Mouse (Mus musculus) CH12.LX (cell line): ENCODE measurements at regions not wholly inside any gene's neighbourhood (a gene's known extent, or its start where the extent isn't known, plus 50 kb on each side); places are given as distances from the start of the nearest gene placed in this dataset.

Experiments used
- DNase-seq: peaks from one replicate; pipeline ENCODE4 v3.0.0-alpha.2; 2013; ENCODE audit errors: extremely low read depth
- H3K27ac ChIP-seq: 2 replicates; pipeline ENCODE4 v1.5.1; 2012; ENCODE audit warnings: low read depth, mild to moderate bottlenecking, control low read depth, moderate library complexity; ENCODE audit not compliant: insufficient read depth
- H3K27me3 ChIP-seq: replicated peaks from 2 replicates; pipeline ENCODE3; 2012; ENCODE audit warnings: inconsistent platforms
- H3K36me3 ChIP-seq, 2 experiments: replicated peaks in 1 of 2; 2 replicates each; pipeline versions ENCODE3 to v1.6.1; 2012; ENCODE audit warnings: inconsistent platforms in 1 of 2, low read length in 1 of 2, mild to moderate bottlenecking in 1 of 2, mixed read lengths in 1 of 2, moderate library complexity in 1 of 2; ENCODE audit not compliant: control insufficient read depth in 1 of 2, insufficient read depth in 1 of 2
- H3K4me1 ChIP-seq, 2 experiments: 2 replicates each; pipeline ENCODE4 v1.6.1; 2012; ENCODE audit warnings: inconsistent platforms in 1 of 2, moderate library complexity in 1 of 2; ENCODE audit not compliant: insufficient read depth in 2 of 2, control insufficient read depth in 1 of 2
- H3K4me2 ChIP-seq: 2 replicates; pipeline ENCODE4 v1.6.1; 2012; ENCODE audit warnings: low read depth, mild to moderate bottlenecking, control low read depth; ENCODE audit not compliant: poor library complexity, insufficient read depth, severe bottlenecking
- H3K4me3 ChIP-seq, 3 experiments: fragments of 150-350 bp in 1 of 3; sonication (generic) in 1 of 3; replicated peaks in 1 of 3; 2 replicates each; pipeline versions ENCODE3 to v1.5.1; 2011 to 2012; ENCODE audit warnings: low read depth in 2 of 3, low read length in 2 of 3, mild to moderate bottlenecking in 2 of 3, moderate library complexity in 2 of 3, control low read depth in 1 of 3, improper control_type of control experiment in 1 of 3, inconsistent platforms in 1 of 3, mixed read lengths in 1 of 3; ENCODE audit not compliant: poor library complexity in 1 of 3
- H3K79me2 ChIP-seq: replicated peaks from 2 replicates; pipeline ENCODE4 v1.6.1; 2012; ENCODE audit warnings: mild to moderate bottlenecking, moderate library complexity; ENCODE audit not compliant: control insufficient read depth, poor library complexity, insufficient read depth, severe bottlenecking; ENCODE audit errors: extremely low read depth
- H3K9ac ChIP-seq: 2 replicates; pipeline ENCODE4 v1.6.1; 2012; ENCODE audit warnings: low read depth, mild to moderate bottlenecking, control low read depth, moderate library complexity; ENCODE audit not compliant: insufficient read depth
- H3K9me3 ChIP-seq: replicated peaks from 2 replicates; pipeline ENCODE3; 2012; ENCODE audit warnings: low read length, inconsistent platforms, mixed read lengths
- CHD1 ChIP-seq: IDR thresholded peaks from 2 replicates; pipeline ENCODE4 v1.6.1; 2012; ENCODE audit warnings: low read depth, low read length, improper control_type of control experiment, inconsistent platforms
- CTCF ChIP-seq, 2 experiments: IDR thresholded peaks in 1 of 2; conservative IDR thresholded peaks in 1 of 2; 2 replicates each; pipeline ENCODE4 v1.5.1; 2011 to 2012; ENCODE audit warnings: low read depth in 2 of 2, low read length in 2 of 2, improper control_type of control experiment in 1 of 2, inconsistent platforms in 1 of 2, mild to moderate bottlenecking in 1 of 2, moderate library complexity in 1 of 2
- EP300 ChIP-seq: IDR thresholded peaks from 2 replicates; pipeline ENCODE4 v1.6.1; 2011; ENCODE audit warnings: low read length, improper control_type of control experiment
- ETS1 ChIP-seq: conservative IDR thresholded peaks from 2 replicates; pipeline ENCODE4 v1.6.1; 2012; ENCODE audit warnings: low read depth, mild to moderate bottlenecking, inconsistent platforms, low read length, improper control_type of control experiment, moderate library complexity
- HCFC1 ChIP-seq: IDR thresholded peaks from 2 replicates; pipeline ENCODE4 v1.6.1; 2012; ENCODE audit warnings: low read depth, mild to moderate bottlenecking, inconsistent platforms, low read length, improper control_type of control experiment
- IRF4 ChIP-seq: IDR thresholded peaks from 2 replicates; pipeline ENCODE4 v1.6.1; 2014; ENCODE audit warnings: low read depth, mild to moderate bottlenecking, inconsistent platforms, low read length, improper control_type of control experiment
- JUN ChIP-seq: IDR thresholded peaks from 2 replicates; pipeline ENCODE4 v1.6.1; 2011; ENCODE audit warnings: low read depth, mild to moderate bottlenecking, low read length, improper control_type of control experiment, moderate library complexity; ENCODE audit not compliant: insufficient read depth
- KAT2A ChIP-seq: IDR thresholded peaks from 2 replicates; pipeline ENCODE4 v1.6.1; 2012; ENCODE audit warnings: low read length, improper control_type of control experiment, inconsistent platforms; ENCODE audit not compliant: insufficient replicate concordance
- MAFK ChIP-seq: IDR thresholded peaks from 2 replicates; pipeline ENCODE4 v1.6.1; 2011; ENCODE audit warnings: low read length, improper control_type of control experiment; ENCODE audit not compliant: insufficient replicate concordance
- MAX ChIP-seq: IDR thresholded peaks from 2 replicates; pipeline ENCODE4 v1.6.1; 2011; ENCODE audit warnings: low read length, improper control_type of control experiment
- MYC ChIP-seq: IDR thresholded peaks from 2 replicates; pipeline ENCODE4 v1.6.1; 2011; ENCODE audit warnings: low read depth, mild to moderate bottlenecking, improper control_type of control experiment, low read length
- NELFE ChIP-seq: IDR thresholded peaks from 2 replicates; pipeline ENCODE4 v1.6.1; 2011; ENCODE audit warnings: low read depth, low read length, improper control_type of control experiment
- NRF1 ChIP-seq: IDR thresholded peaks from 2 replicates; pipeline ENCODE4 v1.6.1; 2014; ENCODE audit warnings: low read depth, mild to moderate bottlenecking, inconsistent platforms, low read length, improper control_type of control experiment, moderate library complexity
- POLR2A ChIP-seq: IDR thresholded peaks from 2 replicates; pipeline ENCODE4 v1.6.1; 2011; ENCODE audit warnings: low read depth, mild to moderate bottlenecking, improper control_type of control experiment, low read length
- SIN3A ChIP-seq: IDR thresholded peaks from 2 replicates; pipeline ENCODE4 v1.6.1; 2012; ENCODE audit warnings: low read length, improper control_type of control experiment, inconsistent platforms
- TCF12 ChIP-seq: IDR thresholded peaks from 2 replicates; pipeline ENCODE4 v1.6.1; 2014; ENCODE audit warnings: low read depth, mild to moderate bottlenecking, inconsistent platforms, low read length, improper control_type of control experiment
- USF1 ChIP-seq: IDR thresholded peaks from 2 replicates; pipeline ENCODE4 v1.6.1; 2014; ENCODE audit warnings: low read depth, mild to moderate bottlenecking, inconsistent platforms, low read length, improper control_type of control experiment
- USF2 ChIP-seq: conservative IDR thresholded peaks from 2 replicates; pipeline ENCODE4 v1.6.1; 2011; ENCODE audit warnings: low read depth, low read length, improper control_type of control experiment
- ZC3H11A ChIP-seq: IDR thresholded peaks from 2 replicates; pipeline ENCODE4 v1.6.1; 2012; ENCODE audit warnings: low read depth, mild to moderate bottlenecking, inconsistent platforms, low read length, improper control_type of control experiment
- ZMIZ1 ChIP-seq: IDR thresholded peaks from 2 replicates; pipeline ENCODE4 v1.6.1; 2012; ENCODE audit warnings: low read depth, mild to moderate bottlenecking, inconsistent platforms, low read length, improper control_type of control experiment
- ZNF384 ChIP-seq: IDR thresholded peaks from 2 replicates; pipeline ENCODE4 v1.6.1; 2012; ENCODE audit warnings: low read depth, low read length, improper control_type of control experiment, inconsistent platforms
- dilution Hi-C: fragments of 300-500 bp; cut with MboI; formaldehyde crosslinking; loops from 2 replicates; pipeline ENCODE4 v1.14.3; 2020; ENCODE audit warnings: low sequenced_read_pairs; ENCODE audit not compliant: extremely low pct_unique_long_range_greater_than_20kb, extremely low pct_ligation_motif_present
- in situ Hi-C: fragments of 300-500 bp; cut with MboI; formaldehyde crosslinking; loops from 3 replicates; pipeline ENCODE4 v1.14.3; 2019; ENCODE audit warnings: low sequenced_read_pairs, low pct_ligation_motif_present, low pct_unique_long_range_greater_than_20kb, mixed read lengths

DNA sequence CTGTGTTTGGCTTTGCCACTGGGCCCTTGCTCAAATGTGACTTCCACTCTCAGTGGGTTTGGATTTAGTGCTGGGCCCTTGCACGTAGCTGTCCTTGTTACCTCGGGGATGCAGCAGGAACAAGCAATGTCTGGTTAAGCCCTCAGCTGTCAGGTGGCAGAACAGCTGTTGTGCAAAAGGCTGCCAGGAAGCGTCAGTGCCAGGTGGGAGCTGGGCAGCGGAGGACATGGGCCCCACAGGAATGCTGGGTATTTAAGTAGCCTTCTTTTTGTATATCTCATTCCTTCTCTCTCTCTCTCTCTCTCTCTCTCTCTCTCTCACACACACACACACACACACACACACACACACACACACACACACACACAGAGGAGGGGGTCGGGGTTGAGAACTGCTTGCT is 104.0 kb upstream of the Arhgap28 start:
- H3K27ac ChIP-seq = no peak overlapping the region
- H3K9ac ChIP-seq = no peak overlapping the region
- no peaks in the 10 kb centered on the region for H3K79me2 ChIP-seq
- no peak for TF ChIP-seq EP300
- no peak for TF ChIP-seq POLR2A
- TF ChIP-seq ZMIZ1 = no peak
- TF ChIP-seq HCFC1 = no peak
- no peak for TF ChIP-seq NELFE
- TF ChIP-seq TCF12 = no peak
- no peak for TF ChIP-seq CHD1
- no peak for TF ChIP-seq USF2
- no peak for TF ChIP-seq MYC
- TF ChIP-seq MAFK = no peak
- no peak for TF ChIP-seq MAX
- TF ChIP-seq IRF4 = no peak
- no peak for TF ChIP-seq ETS1
- TF ChIP-seq SIN3A = no peak
- TF ChIP-seq JUN = no peak
- H3K9me3 ChIP-seq = peaks cover 59% of the 10 kb centered on the region
- no peaks in the 10 kb centered on the region for H3K27me3 ChIP-seq
- no peak overlapping the region for H3K4me2 ChIP-seq
- in situ Hi-C loops = no loop called here
- dilution Hi-C loops = no loop called here
- DNase-seq = no peak
- no peak overlapping the region for H3K4me3 ChIP-seq
- H3K36me3 ChIP-seq = no peaks in the 10 kb centered on the region
- H3K4me1 ChIP-seq = no peaks in the 10 kb centered on the region

DNA sequence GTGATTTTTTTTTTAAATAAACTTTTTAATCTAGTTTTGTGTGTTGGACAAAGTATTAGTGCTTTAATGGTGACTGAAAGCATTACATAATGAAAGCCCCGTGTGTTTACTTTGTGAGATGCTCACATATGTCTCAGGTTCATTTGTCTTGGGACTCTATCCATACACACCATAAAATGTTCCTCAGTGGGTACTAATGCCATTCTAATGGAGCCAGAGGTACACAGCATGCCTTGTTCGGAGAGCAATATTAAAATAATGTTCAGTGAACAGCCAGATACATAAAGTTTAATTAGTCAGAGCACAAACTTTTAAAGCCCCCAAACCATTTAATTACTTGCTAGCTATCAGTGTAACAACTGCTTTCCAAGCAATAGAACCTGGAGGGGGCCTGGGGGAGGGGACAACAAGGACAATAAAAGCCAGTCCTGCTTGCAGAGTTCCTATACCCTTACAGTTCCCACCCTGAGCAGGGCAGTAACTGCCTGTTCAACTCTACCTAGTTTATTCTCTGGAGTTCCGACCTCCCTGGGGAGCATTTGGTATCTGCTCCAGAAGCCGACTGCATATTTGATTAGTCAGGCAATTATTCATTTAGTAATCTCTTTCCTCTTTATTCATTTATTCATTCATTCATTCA is 108.0 kb upstream of the Arhgap28 start:
- Histone ChIP-seq H3K9me3 (peaks cover 71% of the 10 kb centered on the region), H3K4me3 (no peak overlapping the region), H3K36me3 (no peaks in the 10 kb centered on the region), H3K79me2 (no peaks in the 10 kb centered on the region), H3K9ac (no peak overlapping the region), H3K4me1 (no peaks in the 10 kb centered on the region), H3K27me3 (no peaks in the 10 kb centered on the region), H3K4me2 (no peak overlapping the region), H3K27ac (no peak overlapping the region)
- DNase-seq = no peak
- TF ChIP-seq JUN (no peak), CTCF (conservative IDR thresholded peaks at IDR 0.05 in 1 of 2, IDR thresholded peaks at IDR 0.05 in 1 of 2; ENCODE audit: low read depth in 2 of 2, low read length in 2 of 2) (no peak), ZNF384 (no peak), ZC3H11A (no peak), KAT2A (no peak), HCFC1 (no peak), USF1 (no peak), ETS1 (no peak), NRF1 (no peak)
- dilution Hi-C loops = no loop called here
- in situ Hi-C loops = no loop called here
